Mouse (Mus musculus) brain, embryonic 14.5 days (tissue): ENCODE measurements around the gene Jund. TPM values are rescaled to one million over a fixed set of nuclear protein-coding genes. Genes with fewer than 3 reads are reported as not detected.

Experiments used
- DNase-seq: peaks from one replicate; pipeline ENCODE4 v3.0.0-alpha.2; 2011; ENCODE audit warnings: low read depth
- CTCF ChIP-seq: fragments of 200-500 bp; IDR thresholded peaks from 2 replicates; pipeline ENCODE4 v1.5.1; 2012; ENCODE audit warnings: inconsistent platforms, mild to moderate bottlenecking, moderate library complexity, borderline replicate concordance; ENCODE audit not compliant: insufficient read depth, insufficient read length; ENCODE audit errors: extremely low read depth
- POLR2A ChIP-seq: fragments of 200-500 bp; IDR thresholded peaks from 2 replicates; pipeline ENCODE4 v1.6.1; 2012; ENCODE audit warnings: mild to moderate bottlenecking, inconsistent platforms, borderline replicate concordance; ENCODE audit not compliant: poor library complexity, insufficient read depth, insufficient read length, severe bottlenecking; ENCODE audit errors: extremely low read depth
- polyA plus RNA-seq: library from polyadenylated mRNA; depleted of rRNA; stranded (reverse); fragments of >200 nt; gene quantifications from 2 replicates; pipeline ENCODE4 v1.2.3, GENCODE M21; 2012; rRNA removed

Jund gene
- polyA plus RNA-seq, 1 experiment: 291 TPM

- DNase-seq: no peak
These were observed 44.4 kb downstream of the Jund start for GRCm38 (mm10) chr8:70742981-70743655.

GRCm38 (mm10) chr8:70743656-70744590 lies 45.2 kb downstream of the Jund start:
- no peak for TF ChIP-seq POLR2A
- TF ChIP-seq CTCF: no peak
- DNase-seq: peak; percentile 51

More at GRCm38 (mm10) chr8:70742981-70743655, 44.4 kb downstream of the Jund start:
- TF ChIP-seq CTCF: no peak
- TF ChIP-seq POLR2A: no peak

GRCm38 (mm10) chr8:70744806-70745205 lies 46.1 kb downstream of the Jund start:
- TF ChIP-seq POLR2A (no peak), CTCF (no peak)

GRCm38 (mm10) chr8:70745691-70746220 lies 47.0 kb downstream of the Jund start:
- TF ChIP-seq POLR2A (no peak), CTCF (no peak)
- no peak for DNase-seq

More at GRCm38 (mm10) chr8:70744806-70745205, 46.1 kb downstream of the Jund start:
- no peak for DNase-seq

- no peak for TF ChIP-seq CTCF
- TF ChIP-seq POLR2A: no peak
- DNase-seq: no peak
These were observed 47.9 kb downstream of the Jund start for GRCm38 (mm10) chr8:70746676-70747075.

GRCm38 (mm10) chr8:70747211-70747890 lies 48.6 kb downstream of the Jund start:
- no peak for DNase-seq
- TF ChIP-seq POLR2A: no peak
- no peak for TF ChIP-seq CTCF

GRCm38 (mm10) chr8:70748246-70749096 lies 49.7 kb downstream of the Jund start:
- no peak for TF ChIP-seq CTCF
- no peak for TF ChIP-seq POLR2A
- DNase-seq: no peak

GRCm38 (mm10) chr8:70749097-70749674 lies 50.4 kb downstream of the Jund start:
- TF ChIP-seq CTCF (no peak), POLR2A (no peak)
- no peak for DNase-seq

Other genes with a start within 250 kb of the Jund start
- 46.7 and 50.6 TPM in 2 replicates for gene Klhl26, start 222.0 kb upstream of the Jund start, polyA plus RNA-seq
- 64.8 and 68.6 TPM in 2 replicates for gene Tmem59l, start 211.6 kb upstream of the Jund start, polyA plus RNA-seq
- gene Crlf1, start 205.8 kb upstream of the Jund start, polyA plus RNA-seq: 1.4 and 2.5 TPM in 2 replicates
- gene Rex1bd, start 192.2 kb upstream of the Jund start, polyA plus RNA-seq: 175 and 234 TPM in 2 replicates
- 1,073 and 1,241 TPM in 2 replicates for gene Uba52, start 188.1 kb upstream of the Jund start, polyA plus RNA-seq
- gene Fkbp8, start 171.2 kb upstream of the Jund start, polyA plus RNA-seq: 485 and 597 TPM in 2 replicates
- 44.5 and 52.0 TPM in 2 replicates for gene Kxd1, start 171.0 kb upstream of the Jund start, polyA plus RNA-seq
- gene Ell, start 159.5 kb upstream of the Jund start, polyA plus RNA-seq: 26.6 and 27.0 TPM in 2 replicates
- gene Isyna1, start 104.6 kb upstream of the Jund start, polyA plus RNA-seq: 165 and 231 TPM in 2 replicates
- gene Ssbp4, start 90.1 kb upstream of the Jund start, polyA plus RNA-seq: 202 and 236 TPM in 2 replicates
- gene Lrrc25, start 82.8 kb upstream of the Jund start, polyA plus RNA-seq: 1.4 TPM in 2 replicates
- 0.23 and 0.26 TPM in 2 replicates for gene Gdf15, start 66.5 kb upstream of the Jund start, polyA plus RNA-seq
- gene Pgpep1, start 38.6 kb upstream of the Jund start, polyA plus RNA-seq: 80.8 and 83.7 TPM in 2 replicates
- 159 and 208 TPM in 2 replicates for gene Lsm4, start 25.7 kb upstream of the Jund start, polyA plus RNA-seq
- 0.10 and 0.23 TPM in 2 replicates for gene Iqcn, start 4.5 kb downstream of the Jund start, polyA plus RNA-seq
- not detected in 2 replicates for gene Gm3336, start 19.6 kb downstream of the Jund start, polyA plus RNA-seq
- 0.40 and 0.58 TPM in 2 replicates for gene Pde4c, start 24.8 kb downstream of the Jund start, polyA plus RNA-seq
- 468 and 475 TPM in 2 replicates for gene Rab3a, start 55.7 kb downstream of the Jund start, polyA plus RNA-seq
- 29.1 and 45.0 TPM in 2 replicates for gene Mpv17l2, start 62.0 kb downstream of the Jund start, polyA plus RNA-seq
- gene Pik3r2, start 77.8 kb downstream of the Jund start, polyA plus RNA-seq: 150 and 161 TPM in 2 replicates
- gene Mast3, start 106.1 kb downstream of the Jund start, polyA plus RNA-seq: 45.2 and 48.3 TPM in 2 replicates
- gene Il12rb1, start 109.5 kb downstream of the Jund start, polyA plus RNA-seq: 0.11 and 0.14 TPM in 2 replicates
- gene Arrdc2, start 140.8 kb downstream of the Jund start, polyA plus RNA-seq: 27.2 and 38.6 TPM in 2 replicates
- 37.8 and 38.4 TPM in 2 replicates for gene Kcnn1, start 164.3 kb downstream of the Jund start, polyA plus RNA-seq
- 94.9 and 111 TPM in 2 replicates for gene Ccdc124, start 175.0 kb downstream of the Jund start, polyA plus RNA-seq
- 1.2 and 1.3 TPM in 2 replicates for gene Slc5a5, start 193.8 kb downstream of the Jund start, polyA plus RNA-seq
- gene Rpl18a, start 198.5 kb downstream of the Jund start, polyA plus RNA-seq: 3,092 and 4,066 TPM in 2 replicates
- gene Map1s, start 207.0 kb downstream of the Jund start, polyA plus RNA-seq: 76.8 and 80.6 TPM in 2 replicates